In the genomic region with DNA sequence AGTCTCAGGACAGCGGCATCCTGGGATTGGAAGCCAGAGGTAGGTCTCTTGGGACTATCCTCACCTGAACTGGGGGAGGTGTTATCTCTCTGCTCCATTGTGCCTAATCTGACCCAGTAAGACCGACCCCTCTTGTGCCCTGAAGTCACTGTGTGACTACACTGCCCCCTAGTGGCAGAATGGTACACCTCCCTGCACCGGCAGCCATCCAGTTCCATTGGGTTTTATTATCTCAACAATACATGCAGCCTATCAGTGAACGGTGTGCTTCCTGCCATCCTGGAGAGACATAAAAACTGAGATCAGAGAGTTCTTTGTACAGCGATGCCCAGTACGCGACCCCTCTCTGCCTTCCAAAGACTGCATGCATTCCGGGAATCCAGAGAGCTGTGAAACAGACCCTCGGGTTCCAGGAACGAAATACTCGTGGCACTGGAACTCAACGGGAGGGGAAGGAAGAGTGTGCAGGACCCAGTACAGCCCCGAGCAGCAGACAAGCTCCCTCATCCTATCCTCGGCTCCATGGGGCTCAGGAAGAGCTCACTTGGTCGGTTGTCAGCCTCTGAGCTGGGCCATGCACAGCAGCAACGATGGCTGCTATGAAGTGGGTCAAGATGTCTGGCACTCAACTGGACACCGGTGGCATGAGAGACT, we compare ENCODE assay signal across 8 mouse cellular contexts. TPM values are rescaled to one million over a fixed set of nuclear protein-coding genes. Genes with fewer than 3 reads are reported as not detected.
DNase-seq lines count a peak whose midpoint lies in the region; ATAC-seq and TF ChIP-seq lines count a peak whose summit lies in the region.

No protein-coding gene starts in this region.

- TF ChIP-seq CTCF in brain, embryonic 14.5 days (IDR thresholded peaks at IDR 0.05; ENCODE audit: borderline replicate concordance, extremely low read depth, insufficient read depth, insufficient read length) = peak; percentile 92
- peak; percentile 98 for TF ChIP-seq CTCF in liver, adult 2 months (IDR thresholded peaks at IDR 0.05; ENCODE audit: low read depth, low read length)

- no peaks in the 10 kb centered on the region for H3K79me2 ChIP-seq in liver, adult 2 months (ENCODE audit: control insufficient read depth, insufficient read depth, low read length)

- WGBS in heart, embryonic 13.5 days = 28% methylated on average over 17 of the region's 17 CpGs
- 19% methylated on average over 17 of the region's 17 CpGs for WGBS in kidney, embryonic 16.5 days
- WGBS in liver, adult 2 months = 32% methylated on average over 17 of the region's 17 CpGs

- peaks cover 15% of the 10 kb centered on the region for H3K27me3 ChIP-seq in heart, embryonic 13.5 days (replicated peaks)
- H3K27me3 ChIP-seq in kidney, embryonic 16.5 days (ENCODE audit: insufficient read depth, low read length) = no peaks in the 10 kb centered on the region
- no peaks in the 10 kb centered on the region for H3K27me3 ChIP-seq in liver, adult 2 months (ENCODE audit: control insufficient read depth, insufficient read depth, low read length)
- no peaks in the 10 kb centered on the region for H3K27me3 ChIP-seq in splenic B cell, adult 2 months (ENCODE audit: control insufficient read depth, insufficient read depth, low read length, poor library complexity, severe bottlenecking)

- H3K27ac ChIP-seq in heart, embryonic 13.5 days (replicated peaks) = no peak overlapping the region
- H3K27ac ChIP-seq in kidney, embryonic 16.5 days (ENCODE audit: low read length) = no peak overlapping the region
- peak overlapping the region; percentile 8 for H3K27ac ChIP-seq in liver, adult 2 months (replicated peaks; ENCODE audit: insufficient read depth, low read depth, low read length)

- no peaks in the 10 kb centered on the region for H3K9me3 ChIP-seq in heart, embryonic 13.5 days
- no peaks in the 10 kb centered on the region for H3K9me3 ChIP-seq in kidney, embryonic 16.5 days (ENCODE audit: low read length)

- peak; percentile 87 for DNase-seq in brain, embryonic 14.5 days (ENCODE audit: low read depth)
- DNase-seq in liver, adult 2 months (ENCODE audit: extremely low read depth, low read depth, low spot score) = peak; percentile 63
- DNase-seq in natural killer cell, adult 2 months (ENCODE audit: low spot score in 2 of 2) = peak; percentile 67 to 74
- DNase-seq in splenic B cell, adult 2 months (ENCODE audit: low read depth, low spot score) = peak; percentile 81

- no peaks in the 10 kb centered on the region for H3K36me3 ChIP-seq in heart, embryonic 13.5 days
- H3K36me3 ChIP-seq in kidney, embryonic 16.5 days (ENCODE audit: insufficient read depth, low read length) = no peaks in the 10 kb centered on the region
- no peaks in the 10 kb centered on the region for H3K36me3 ChIP-seq in liver, adult 2 months (ENCODE audit: control insufficient read depth, insufficient read depth, low read length)
- H3K36me3 ChIP-seq in splenic B cell, adult 2 months (ENCODE audit: control insufficient read depth, insufficient read depth, low read length, poor library complexity, severe bottlenecking) = no peaks in the 10 kb centered on the region

- peak overlapping the region; percentile 54 for H3K4me2 ChIP-seq in heart, embryonic 13.5 days
- peak overlapping the region; percentile 57 for H3K4me2 ChIP-seq in kidney, embryonic 16.5 days (replicated peaks; ENCODE audit: low read depth, low read length)

- no peak overlapping the region; the same call in 1 of the 2 replicates for H3K4me3 ChIP-seq in heart, embryonic 13.5 days
- peak overlapping the region; percentile 35 for H3K4me3 ChIP-seq in kidney, embryonic 16.5 days (ENCODE audit: low read length)
- no peak overlapping the region for H3K4me3 ChIP-seq in liver, adult 2 months (ENCODE audit: insufficient read depth, low read depth, low read length)

- peak; percentile 92 for ATAC-seq in CD4-positive, CD25-positive, alpha-beta regulatory T cell, adult 4 months
- peak; percentile 54; the same call in 1 of the 2 replicates for ATAC-seq in erythroid progenitor cell, adult 5-6 weeks (replicated peaks; ENCODE audit: low FRiP score, poor library complexity, severe bottlenecking)
- no peak; the same call in 1 of the 2 replicates for ATAC-seq in heart, embryonic 13.5 days (ENCODE audit: extremely low read depth, insufficient number of reproducible peaks, low FRiP score, low TSS enrichment)
- peak; percentile 76 for ATAC-seq in kidney, embryonic 16.5 days (ENCODE audit: low FRiP score, low TSS enrichment)

- no peak for TF ChIP-seq POLR2A in brain, embryonic 14.5 days (IDR thresholded peaks at IDR 0.05; ENCODE audit: borderline replicate concordance, extremely low read depth, insufficient read depth, insufficient read length, poor library complexity, severe bottlenecking)
- TF ChIP-seq POLR2A in liver, adult 2 months (IDR thresholded peaks at IDR 0.05; ENCODE audit: extremely low read depth, insufficient read depth, low read length) = no peak

- no peak overlapping the region for H3K9ac ChIP-seq in heart, embryonic 13.5 days
- peak overlapping the region; percentile 44 for H3K9ac ChIP-seq in kidney, embryonic 16.5 days (replicated peaks; ENCODE audit: low read length)
- 0 out of 2 replicates have a peak overlapping the region, but pooled peaks have one; percentile 3 for H3K9ac ChIP-seq in liver, adult 2 months (ENCODE audit: low read depth, low read length)

- no peaks in the 10 kb centered on the region for H3K4me1 ChIP-seq in heart, embryonic 13.5 days
- peaks cover 5% of the 10 kb centered on the region; the same call in 1 of the 2 replicates for H3K4me1 ChIP-seq in kidney, embryonic 16.5 days (ENCODE audit: insufficient read depth, low read length)
- peaks cover 17% of the 10 kb centered on the region for H3K4me1 ChIP-seq in liver, adult 2 months (ENCODE audit: control insufficient read depth, insufficient read depth, low read length)

RNA-seq across cellular contexts. Expression of a gene that starts 10.5 kb away (rescaled TPM):
- 10 to 100 TPM; 32.3 to 61.7 TPM for polyA plus RNA-seq in CD4-positive, CD25-positive, alpha-beta regulatory T cell, adult 4 months (2017; shearing (Covaris generic))
- 67.3 and 79.2 TPM in 2 replicates for polyA plus RNA-seq in brain, embryonic 14.5 days (2012; rRNA removed)
- 1.4 and 2.9 TPM in 2 replicates for total RNA-seq in erythroid progenitor cell, adult 5-6 weeks (2015; ENCODE audit: low replicate concordance)
- 3.3 and 7.9 TPM in 2 replicates for total RNA-seq in erythroid progenitor cell, adult 5-6 weeks (2017; ENCODE audit: low replicate concordance)
- 13.3 and 14.9 TPM in 2 replicates for polyA plus RNA-seq in heart, embryonic 13.5 days (2015; fragmentation: Nextera tagmentation; extraction: Ambion mirVana)
- polyA plus RNA-seq in kidney, embryonic 16.5 days (2015; fragmentation: Nextera tagmentation; extraction: Ambion mirVana) = 58.4 and 60.3 TPM in 2 replicates
- 2.9 and 5.2 TPM in 2 replicates for total RNA-seq in liver, adult 2 months (2014; rRNA removed)
- 14.8 and 15.9 TPM in 2 replicates for polyA plus RNA-seq in liver, adult 2 months (2012; rRNA removed)

RNA-seq across cellular contexts. Expression of a gene that starts 59.8 kb away (rescaled TPM):
- 10 to 100 TPM in 1 of 2 experiments, 1 to 10 TPM in 1; 5.3 to 12.6 TPM for polyA plus RNA-seq in CD4-positive, CD25-positive, alpha-beta regulatory T cell, adult 4 months (2017; shearing (Covaris generic))
- 24.4 and 39.0 TPM in 2 replicates for polyA plus RNA-seq in brain, embryonic 14.5 days (2012; rRNA removed)
- 2.9 TPM in 1 of 2 replicates, not detected in the other for total RNA-seq in erythroid progenitor cell, adult 5-6 weeks (2015; ENCODE audit: low replicate concordance)
- total RNA-seq in erythroid progenitor cell, adult 5-6 weeks (2017; ENCODE audit: low replicate concordance) = not detected in 2 replicates
- polyA plus RNA-seq in heart, embryonic 13.5 days (2015; fragmentation: Nextera tagmentation; extraction: Ambion mirVana) = 11.6 and 11.8 TPM in 2 replicates
- polyA plus RNA-seq in kidney, embryonic 16.5 days (2015; fragmentation: Nextera tagmentation; extraction: Ambion mirVana) = 53.2 and 54.4 TPM in 2 replicates
- 0.37 and 0.40 TPM in 2 replicates for total RNA-seq in liver, adult 2 months (2014; rRNA removed)
- polyA plus RNA-seq in liver, adult 2 months (2012; rRNA removed) = 0.22 and 0.55 TPM in 2 replicates
